Mouse (Mus musculus) cerebellum, adult 2 months (tissue): Measurements from ENCODE around the gene Hmcn2.

ENCODE experiments used
- CTCF ChIP-seq: fragments of 200-500 bp; IDR thresholded peaks from 2 replicates; pipeline ENCODE4 v1.5.1; 2011; ENCODE audit warnings: low read depth, mild to moderate bottlenecking, control low read depth, low read length, moderate library complexity, borderline replicate concordance; ENCODE audit not compliant: insufficient read depth
- POLR2A ChIP-seq: fragments of 200-500 bp; IDR thresholded peaks from 2 replicates; pipeline ENCODE4 v1.6.1; 2011; ENCODE audit warnings: low read length, control low read depth, borderline replicate concordance; ENCODE audit not compliant: insufficient read depth

DNA sequence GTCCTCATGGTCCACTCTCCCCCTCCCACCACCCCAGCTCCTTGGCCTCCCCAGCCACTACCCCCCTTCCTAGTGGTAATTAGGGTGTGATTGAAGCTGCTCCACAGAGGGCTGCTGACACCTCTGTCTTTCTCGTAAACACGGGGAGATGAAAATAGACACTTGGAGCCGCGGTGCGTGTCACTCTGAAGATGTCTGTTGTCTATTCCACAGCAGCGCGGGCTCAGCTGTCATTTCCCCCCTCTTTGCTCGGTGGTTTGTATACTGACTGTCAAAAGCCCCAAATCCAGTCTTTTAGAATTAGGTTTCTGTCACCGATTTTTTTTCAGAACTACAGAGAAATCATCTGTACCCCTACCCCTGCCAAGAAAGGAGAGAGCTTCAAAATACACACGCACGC lies 191.3 kb downstream of the Hmcn2 start:
- TF ChIP-seq POLR2A (no peak), CTCF (no peak)
